Mouse (Mus musculus) ES-Bruce4 (cell line): Measurements from ENCODE around the gene Kcnip4.

ENCODE experiments used
- CTCF ChIP-seq: IDR thresholded peaks from one replicate; pipeline ENCODE4 v1.8.1; 2011; ENCODE audit warnings: low read depth, low read length
- EP300 ChIP-seq: IDR thresholded peaks from 2 replicates; pipeline ENCODE4 v1.6.1; 2011; ENCODE audit warnings: low read depth, low read length; ENCODE audit not compliant: insufficient read depth
- POLR2A ChIP-seq: IDR thresholded peaks from one replicate; pipeline ENCODE4 v1.8.1; 2011; ENCODE audit warnings: low read length; ENCODE audit not compliant: insufficient read depth

- TF ChIP-seq POLR2A = no peak
- no peak for TF ChIP-seq CTCF
- TF ChIP-seq EP300 = no peak
Observed at GRCm38 (mm10) chr5:48460221-48460620, 1064.5 kb downstream of the Kcnip4 start.
